Mouse (Mus musculus): Measurements from ENCODE around the gene Phc1.

DNA sequence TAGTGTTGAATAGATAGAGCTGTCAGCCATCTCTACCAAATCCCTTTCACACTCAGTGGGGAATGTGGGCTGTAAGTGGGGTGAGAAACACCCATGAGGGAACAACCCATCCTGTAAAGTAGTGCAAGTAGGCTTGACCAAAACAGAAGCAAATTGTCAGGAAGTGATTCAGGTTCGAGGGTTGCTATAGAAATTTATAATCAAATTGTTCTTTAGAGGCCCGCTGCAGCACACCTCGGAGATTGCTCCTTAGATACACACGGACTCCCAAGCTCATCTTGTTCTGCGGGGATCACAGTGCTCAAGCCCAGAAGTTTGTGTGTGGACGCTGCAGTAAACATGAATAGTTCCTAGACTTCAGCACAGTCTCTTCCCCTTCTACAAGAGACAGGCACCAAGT, 57.6 kb downstream of the Phc1 start, which contains the start of gene Klrg1:
- TF ChIP-seq POLR2A (IDR thresholded peaks at IDR 0.05; ENCODE audit: low read depth, low read length) (no peak), CTCF (IDR thresholded peaks at IDR 0.05; ENCODE audit: extremely low read depth, insufficient read length, insufficient replicate concordance, low read depth, low read length) (no peak)
